Mouse (Mus musculus): ENCODE data around the gene Gipc3. TPM values are rescaled to one million over a fixed set of nuclear protein-coding genes. Genes with fewer than 3 reads are reported as not detected.

Gene Gipc3
- total RNA-seq, 2 experiments from 2014 or later, result 3.4 to 4.7 TPM

GRCm38 (mm10) chr10:81367207-81367495, 24.1 kb upstream of the Gipc3 start:
- no peak for DNase-seq

- no peak for DNase-seq
Observed at GRCm38 (mm10) chr10:81366477-81367206, 23.6 kb upstream of the Gipc3 start.

GRCm38 (mm10) chr10:81365672-81366476, 22.8 kb upstream of the Gipc3 start, which contains the start of gene 4930404N11Rik:
Gene 4930404N11Rik, minus strand, starts transcription at chr10:81365816.
- no peak for DNase-seq

- DNase-seq, result no peak
Observed at GRCm38 (mm10) chr10:81365073-81365472, 22.0 kb upstream of the Gipc3 start.

GRCm38 (mm10) chr10:81364666-81365065, 21.6 kb upstream of the Gipc3 start:
- DNase-seq, result peak in 1 of 2 experiments; percentile 60

GRCm38 (mm10) chr10:81363436-81364346, 20.6 kb upstream of the Gipc3 start:
- peak; percentile 55 to 68 for DNase-seq

- no peak for DNase-seq
Observed at GRCm38 (mm10) chr10:81362336-81362949, 19.4 kb upstream of the Gipc3 start.

- DNase-seq, result no peak
Observed at GRCm38 (mm10) chr10:81360721-81361120, 17.7 kb upstream of the Gipc3 start.

- DNase-seq, result no peak
Observed at GRCm38 (mm10) chr10:81358841-81359240, 15.8 kb upstream of the Gipc3 start.

- no peak for DNase-seq
Observed at GRCm38 (mm10) chr10:81358209-81358608, 15.1 kb upstream of the Gipc3 start.

- DNase-seq, result peak; percentile 94 to 95
Observed at GRCm38 (mm10) chr10:81356991-81357844, 14.2 kb upstream of the Gipc3 start, which contains the start of gene Mfsd12. Gene Mfsd12, plus strand, starts transcription at chr10:81357491.

- DNase-seq, result peak in 1 of 2 experiments; percentile 30
Observed at GRCm38 (mm10) chr10:81356352-81356990, 13.4 kb upstream of the Gipc3 start.

GRCm38 (mm10) chr10:81355533-81355932, 12.5 kb upstream of the Gipc3 start:
- DNase-seq, result no peak

GRCm38 (mm10) chr10:81354738-81355477, 11.8 kb upstream of the Gipc3 start:
- no peak for DNase-seq

- no peak for DNase-seq
Observed at GRCm38 (mm10) chr10:81351678-81352291, 8.7 kb upstream of the Gipc3 start.

GRCm38 (mm10) chr10:81350351-81351063, 7.4 kb upstream of the Gipc3 start, which contains the start of gene Hmg20b:
Gene Hmg20b, minus strand, starts transcription at chr10:81350480.
- DNase-seq, result peak; percentile 99 to 100

- DNase-seq, result no peak
Observed at GRCm38 (mm10) chr10:81349961-81350350, 6.9 kb upstream of the Gipc3 start.

GRCm38 (mm10) chr10:81349146-81349545, 6.1 kb upstream of the Gipc3 start:
- peak in 1 of 2 experiments; percentile 41 for DNase-seq
